Mouse (Mus musculus) bone marrow, adult 2 months (tissue): ENCODE measurements around the gene Vps26a.

Source experiments
- CTCF ChIP-seq: fragments of 200-500 bp; IDR thresholded peaks from 2 replicates; pipeline ENCODE4 v1.5.1; 2011; ENCODE audit warnings: low read length, control low read depth; ENCODE audit not compliant: control insufficient read depth, insufficient read depth
- POLR2A ChIP-seq: fragments of 200-500 bp; IDR thresholded peaks from 2 replicates; pipeline ENCODE4 v1.6.1; 2011; ENCODE audit warnings: low read depth, mild to moderate bottlenecking, control low read depth, low read length, borderline replicate concordance; ENCODE audit not compliant: control insufficient read depth

- TF ChIP-seq CTCF (no peak), POLR2A (no peak)
These were observed 14.5 kb upstream of the Vps26a start for GRCm38 (mm10) chr10:62500916-62501615.
